Mouse (Mus musculus): ENCODE measurements around the gene Mpp3.

DNA sequence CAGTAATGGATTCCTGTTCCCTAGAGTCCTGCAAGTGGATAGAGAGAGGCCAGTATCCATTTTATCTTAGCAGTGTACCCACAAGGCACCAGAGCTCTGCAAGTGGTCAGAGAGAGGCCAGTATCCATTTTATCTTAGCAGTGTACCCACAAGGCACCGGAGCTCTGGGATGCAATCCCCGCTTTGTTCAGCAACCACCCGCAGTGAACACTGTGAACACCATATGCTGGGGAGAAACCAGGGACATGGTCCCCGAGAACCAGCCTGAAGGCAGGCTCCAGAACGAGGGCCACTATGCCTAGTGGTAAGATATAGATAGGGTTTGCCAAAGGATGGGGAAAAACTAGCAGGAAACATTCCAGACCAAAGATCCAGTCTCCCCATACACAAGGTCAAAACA lies 49.1 kb downstream of the Mpp3 start:
- TF ChIP-seq CTCF (IDR thresholded peaks at IDR 0.05; ENCODE audit: low read depth, low read length) (no peak), EP300 (IDR thresholded peaks at IDR 0.05; ENCODE audit: insufficient read depth, low read depth, low read length) (no peak), POLR2A (IDR thresholded peaks at IDR 0.05; ENCODE audit: insufficient read depth, low read length) (no peak)
